Mouse (Mus musculus) heart, adult 11 months (tissue): ENCODE measurements at regions not wholly inside any gene's neighbourhood (a gene's known extent, or its start where the extent isn't known, plus 50 kb on each side); places are given as distances from the start of the nearest gene placed in this dataset.

ENCODE experiments used
- DNase-seq: peaks from one replicate; pipeline ENCODE4 v3.0.0; 2022

DNA sequence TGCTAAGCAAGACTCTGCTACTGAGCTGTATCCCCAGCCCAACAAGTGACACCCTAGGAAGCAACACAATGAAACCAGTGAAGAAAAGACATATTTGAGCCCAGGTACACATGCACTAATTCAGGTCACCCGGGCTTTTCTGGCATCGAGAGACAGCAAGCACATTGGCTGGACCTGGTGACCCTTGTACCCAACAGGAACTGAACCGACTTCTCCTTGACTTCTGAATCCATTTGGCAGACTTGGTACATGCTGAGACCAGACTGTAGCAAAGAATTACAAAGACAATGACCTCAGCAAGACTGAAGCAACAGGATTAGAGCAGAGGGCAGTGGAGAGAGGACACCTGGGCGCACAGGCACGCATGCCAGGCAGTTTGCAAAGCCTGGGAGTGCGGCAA, 79.1 kb downstream of the Sema4f start:
- no peak for DNase-seq

GRCm38 (mm10) chr6:82856218-82856617, 82.0 kb upstream of the Hk2 start:
- DNase-seq: no peak

DNA sequence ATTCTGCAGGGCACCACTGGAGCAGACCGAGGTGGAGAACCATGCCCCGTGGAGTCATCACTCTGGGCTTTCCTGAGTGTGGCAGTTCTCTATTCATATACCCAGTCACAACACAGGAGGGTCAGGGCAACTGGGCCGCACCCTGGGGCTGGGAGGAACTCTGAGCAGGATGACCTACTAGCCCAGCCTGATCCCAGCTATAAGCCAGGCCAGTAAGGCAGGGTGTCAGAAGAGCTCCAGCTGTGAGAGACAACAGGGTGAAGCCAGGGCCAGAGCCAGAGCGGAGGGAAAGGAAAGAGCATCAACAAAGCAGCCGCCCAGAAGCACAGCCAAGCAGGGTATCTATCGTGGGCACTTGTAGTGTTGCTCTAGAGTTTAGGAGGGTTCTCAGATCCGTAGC, 81.1 kb upstream of the Hk2 start:
- peak; percentile 92 for DNase-seq

DNA sequence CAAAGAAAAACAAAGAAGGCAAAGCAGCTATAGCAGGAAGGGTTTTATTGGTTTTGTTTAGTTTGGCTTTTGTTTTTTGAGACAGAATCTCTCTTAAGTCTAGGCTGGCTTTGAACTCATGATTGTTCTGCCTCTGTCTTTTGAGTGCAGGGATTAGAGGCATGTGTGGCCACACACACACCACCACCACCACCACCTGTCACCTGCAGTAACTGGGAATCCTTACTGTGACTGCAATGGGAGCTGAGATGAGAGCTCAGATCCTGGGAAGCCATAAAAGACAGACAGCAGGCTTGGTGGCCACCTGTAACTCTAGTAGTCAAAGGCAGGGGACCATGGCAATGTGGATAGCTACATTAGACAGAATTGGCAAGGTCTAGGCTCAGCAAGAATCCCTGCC, 80.5 kb upstream of the Hk2 start:
- DNase-seq: peak; percentile 55

GRCm38 (mm10) chr6:82854338-82854737, 80.1 kb upstream of the Hk2 start:
- peak; percentile 98 for DNase-seq

- DNase-seq: peak; percentile 35
Observed at GRCm38 (mm10) chr6:82853076-82853475, 78.8 kb upstream of the Hk2 start.

GRCm38 (mm10) chr6:82850556-82850955, 76.3 kb upstream of the Hk2 start:
- DNase-seq: peak; percentile 39

GRCm38 (mm10) chr6:82847598-82847997, 73.3 kb upstream of the Hk2 start:
- no peak for DNase-seq

GRCm38 (mm10) chr6:82846587-82847150, 72.4 kb upstream of the Hk2 start:
- no peak for DNase-seq

- DNase-seq: peak; percentile 56
Observed at GRCm38 (mm10) chr6:82844432-82844831, 70.2 kb upstream of the Hk2 start.

- DNase-seq: no peak
Observed at GRCm38 (mm10) chr6:82843881-82844280, 69.6 kb upstream of the Hk2 start.

GRCm38 (mm10) chr6:82837246-82837645, 63.0 kb upstream of the Hk2 start:
- DNase-seq: peak; percentile 57

DNA sequence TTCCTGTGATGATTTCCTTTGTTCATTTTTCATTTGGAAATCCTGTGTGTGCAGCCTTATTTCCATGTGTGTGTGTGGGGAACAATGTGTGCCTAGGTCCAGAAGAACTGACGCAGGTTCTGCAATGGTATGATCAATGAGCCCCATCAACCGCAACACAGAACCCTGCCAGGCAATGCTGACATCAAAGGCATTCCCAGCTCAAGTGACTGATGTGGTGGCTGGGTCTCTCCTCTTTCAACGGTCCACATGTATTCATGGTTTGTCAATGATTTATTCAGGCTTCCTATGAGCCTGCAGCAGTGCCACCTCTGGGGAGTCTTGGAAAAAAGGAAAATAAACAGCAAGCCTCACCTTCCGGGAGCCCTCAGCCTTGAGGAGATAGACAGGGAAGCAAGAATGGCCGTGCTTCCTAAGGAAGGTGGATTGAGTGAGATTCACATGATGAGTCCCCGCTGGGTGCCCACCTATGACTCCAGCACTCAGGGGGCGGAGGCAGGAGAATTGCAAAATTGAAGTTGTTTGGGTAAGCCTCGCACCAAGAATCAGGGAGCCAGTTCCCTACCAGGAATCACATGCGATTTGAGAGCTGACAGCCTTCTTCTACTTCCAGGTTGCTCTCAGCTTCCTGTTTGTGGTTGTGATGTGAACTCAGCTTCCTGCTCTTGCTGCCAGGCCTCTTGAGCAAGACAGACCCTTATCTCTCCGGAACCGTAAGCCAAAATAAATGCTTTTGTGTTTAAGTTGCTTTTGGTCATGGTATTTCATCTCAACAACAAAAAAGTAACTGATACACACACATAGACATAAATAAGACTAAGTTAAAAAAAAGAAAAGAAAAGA, 61.2 kb upstream of the Hk2 start:
- DNase-seq: peak; percentile 73

DNA sequence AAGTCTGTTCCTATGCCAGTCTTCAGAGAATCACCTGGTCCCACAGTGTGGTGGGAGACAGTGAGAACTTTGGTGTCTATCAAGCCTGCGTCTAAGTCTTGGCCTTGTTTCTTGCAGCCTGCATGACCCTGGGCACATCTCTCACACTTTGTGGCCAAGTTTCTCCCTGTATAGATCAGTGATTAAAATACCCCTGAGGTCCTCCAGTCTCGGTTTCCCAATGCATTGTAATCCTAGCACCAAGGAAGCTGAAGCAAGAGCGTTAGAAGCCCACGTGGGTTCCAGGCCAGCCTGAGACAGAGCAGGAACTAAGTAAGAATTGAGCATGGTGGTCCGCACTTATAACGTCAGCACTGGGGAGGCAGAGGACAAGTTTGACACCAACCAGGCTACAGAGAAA, 59.6 kb upstream of the Hk2 start:
- no peak for DNase-seq

- peak; percentile 85 for DNase-seq
Observed at GRCm38 (mm10) chr6:82831211-82831610, 57.0 kb upstream of the Hk2 start.

GRCm38 (mm10) chr6:82824684-82825083, 50.4 kb upstream of the Hk2 start:
- no peak for DNase-seq

DNA sequence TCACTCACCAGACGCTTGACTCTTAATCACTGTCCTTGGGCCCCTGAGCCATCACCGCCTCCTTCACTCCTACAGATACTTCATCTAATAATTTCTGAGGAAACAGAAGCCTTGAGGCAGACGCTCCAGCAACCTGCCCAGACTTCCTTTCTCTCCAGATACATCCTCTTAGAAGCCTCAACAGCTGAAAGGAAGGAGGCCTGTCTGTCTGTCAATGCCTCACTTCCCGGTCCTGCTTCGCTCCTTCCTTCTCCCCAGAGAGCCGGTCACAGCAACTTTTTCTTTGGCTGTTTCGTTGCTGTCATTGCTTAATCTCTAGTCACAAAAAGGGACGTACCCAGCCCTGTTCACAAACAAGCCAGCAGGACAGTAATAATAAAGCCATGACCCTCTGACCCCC, 50.0 kb upstream of the Hk2 start:
- DNase-seq: peak; percentile 95
